Mouse (Mus musculus): Measurements from ENCODE around the gene Serpinb6b.
"Not testable (repeated sequence)": the region's sequence is repeated elsewhere in the genome, so short reads cannot be mapped to it uniquely, and the experiment has no call there.

DNA sequence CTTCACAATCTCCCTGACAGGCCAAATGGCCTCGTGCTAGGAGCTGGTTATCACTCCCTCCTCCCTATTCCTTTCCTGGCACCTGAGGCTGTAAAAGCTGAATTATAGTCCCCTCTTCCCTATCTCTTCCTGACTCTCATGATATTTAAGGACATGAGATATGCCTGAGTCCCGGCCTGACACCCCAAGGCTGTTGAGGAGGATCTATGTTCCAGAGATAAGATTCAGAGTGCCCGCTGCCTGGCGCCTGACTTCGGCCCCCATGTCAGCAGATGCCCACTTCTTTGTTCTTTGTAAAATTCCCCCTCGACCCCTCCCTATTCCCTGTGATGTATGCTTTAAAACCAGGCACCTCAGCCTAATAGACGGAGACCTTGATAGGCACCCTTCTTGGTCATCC lies 6.5 kb upstream of the Serpinb6b start:
- not testable (repeated sequence) for TF ChIP-seq CTCF, EP300 (IDR thresholded peaks at IDR 0.05; ENCODE audit: low read depth)
